Mouse (Mus musculus) forebrain, embryonic 13.5 days (tissue): ENCODE measurements around the gene Fam234b. TPM values are rescaled to one million over a fixed set of nuclear protein-coding genes. Genes with fewer than 3 reads are reported as not detected.

ENCODE experiments used
- ATAC-seq: fragments of 200-750 bp; cut with Nextera tagmentation; 2 replicates; pipeline ENCODE4 v1.8.0; 2017
- H3K27ac ChIP-seq: fragments of 300-500 bp; sonication (generic); 2 replicates; pipeline ENCODE4 v1.5.1; 2015; ENCODE audit warnings: inconsistent platforms, mild to moderate bottlenecking, moderate library complexity
- H3K27me3 ChIP-seq: fragments of 300-500 bp; sonication (generic); 2 replicates; pipeline ENCODE4 v1.6.1; 2015; ENCODE audit warnings: mild to moderate bottlenecking, inconsistent platforms
- H3K36me3 ChIP-seq: fragments of 300-500 bp; sonication (generic); 2 replicates; pipeline ENCODE4 v1.6.1; 2015; ENCODE audit warnings: mild to moderate bottlenecking, inconsistent platforms; ENCODE audit not compliant: poor library complexity, severe bottlenecking
- H3K4me1 ChIP-seq: fragments of 300-500 bp; sonication (generic); 2 replicates; pipeline ENCODE4 v1.6.1; 2015; ENCODE audit warnings: inconsistent platforms
- H3K4me2 ChIP-seq: fragments of 300-500 bp; sonication (generic); 2 replicates; pipeline ENCODE4 v1.6.1; 2015; ENCODE audit warnings: inconsistent platforms, mild to moderate bottlenecking, moderate library complexity
- H3K4me3 ChIP-seq: fragments of 300-500 bp; sonication (generic); 2 replicates; pipeline ENCODE4 v1.5.1; 2015; ENCODE audit warnings: mild to moderate bottlenecking, inconsistent platforms
- H3K9ac ChIP-seq: fragments of 300-500 bp; sonication (generic); 2 replicates; pipeline ENCODE4 v1.6.1; 2015; ENCODE audit warnings: mild to moderate bottlenecking, inconsistent platforms
- H3K9me3 ChIP-seq: fragments of 300-500 bp; sonication (generic); replicated peaks from 2 replicates; pipeline ENCODE4 v1.6.1; 2016; ENCODE audit warnings: inconsistent platforms
- WGBS: fragments of 180-500 bp; shearing (Covaris S2); methylation state at CpG from one replicate; pipeline ENCODE4 v1.1.7; 2015; 5-methylcytosine and 5-hydroxymethylcytosine counted together
- polyA plus RNA-seq: library from polyadenylated mRNA; unstranded; fragments of >200 nt; fragmentation: Nextera tagmentation; extraction: Ambion mirVana; gene quantifications from 2 replicates; pipeline ENCODE4 v1.2.1, GENCODE M21; 2015

Fam234b gene
- 53.4 and 62.2 TPM in 2 replicates for polyA plus RNA-seq

- ATAC-seq, result peak; percentile 96
- Histone ChIP-seq H3K27ac (peak within 1 kb of the TSS; percentile 72), H3K4me3 (peak within 1 kb of the TSS; percentile 87), H3K9ac (peak within 1 kb of the TSS; percentile 92), H3K36me3 (no peaks in the 10 kb centered on the region), H3K4me2 (peak within 1 kb of the TSS; percentile 89), H3K4me1 (peaks cover 24% of the 10 kb centered on the region), H3K9me3 (no peaks in the 10 kb centered on the region), H3K27me3 (no peaks in the 10 kb centered on the region)
- under 1% methylated on average over 52 of the region's 52 CpGs for WGBS
These were observed at the start of gene Fam234b, which contains the start of gene Hebp1 for GRCm38 (mm10) chr6:135197921-135198532. TSS of gene Fam234b (plus strand) at chr6:135197977. TSS of gene Hebp1 (minus strand) at chr6:135198022.

DNA sequence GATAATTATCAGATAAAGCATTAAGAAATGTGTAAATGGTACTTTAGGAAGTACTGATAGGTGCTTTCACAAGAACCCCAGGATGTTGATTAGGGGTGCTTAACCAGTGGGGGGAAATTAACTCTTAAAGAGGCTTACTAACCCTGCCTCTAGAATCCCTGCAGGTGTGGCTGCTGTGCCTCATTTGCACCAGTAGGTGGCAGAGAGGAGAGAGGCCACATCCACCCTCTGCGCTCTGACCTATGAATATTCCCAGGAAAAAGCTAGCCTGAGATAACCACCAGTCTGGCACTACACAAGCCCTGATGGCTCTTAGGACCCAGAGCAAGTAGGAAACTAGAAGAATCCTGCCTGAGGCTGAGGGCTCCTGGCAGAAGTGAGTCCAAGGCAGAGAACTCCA is 49.3 kb upstream of the Fam234b start:
- ATAC-seq, result no peak
- no peak overlapping the region for H3K27ac ChIP-seq
- no peaks in the 10 kb centered on the region for H3K9me3 ChIP-seq
- no peaks in the 10 kb centered on the region for H3K36me3 ChIP-seq
- no peak overlapping the region for H3K9ac ChIP-seq
- no peaks in the 10 kb centered on the region for H3K4me1 ChIP-seq
- WGBS, result 32% methylated on average over 1 of the region's 1 CpGs
- no peak overlapping the region for H3K4me3 ChIP-seq
- H3K27me3 ChIP-seq, result no peaks in the 10 kb centered on the region
- H3K4me2 ChIP-seq, result no peak overlapping the region

DNA sequence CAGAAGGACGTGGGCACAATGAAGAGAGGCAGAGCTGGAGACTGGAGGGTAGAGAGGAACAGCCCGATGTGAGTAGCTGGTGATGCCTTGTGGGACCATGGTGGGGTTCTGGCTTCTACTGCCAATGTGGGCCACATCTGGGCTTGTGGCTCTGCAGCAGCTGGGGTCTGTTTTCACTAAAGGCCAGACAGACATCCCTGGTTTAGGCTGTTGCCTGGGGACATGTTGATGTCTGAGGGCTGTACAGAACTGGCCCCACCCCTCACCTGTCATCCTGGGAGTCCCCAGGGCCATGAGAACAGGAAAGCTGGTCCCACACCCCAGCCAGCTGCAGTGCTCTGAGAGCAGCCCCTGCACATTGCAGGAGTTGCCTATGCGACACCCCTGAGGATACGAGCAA is 48.6 kb upstream of the Fam234b start:
- H3K27ac ChIP-seq, result no peak overlapping the region
- no peak for ATAC-seq
- H3K4me1 ChIP-seq, result no peaks in the 10 kb centered on the region
- H3K27me3 ChIP-seq, result no peaks in the 10 kb centered on the region
- no peak overlapping the region for H3K9ac ChIP-seq
- 71% methylated on average over 4 of the region's 4 CpGs for WGBS
- no peak overlapping the region for H3K4me3 ChIP-seq
- no peaks in the 10 kb centered on the region for H3K9me3 ChIP-seq
- no peaks in the 10 kb centered on the region for H3K36me3 ChIP-seq
- no peak overlapping the region for H3K4me2 ChIP-seq

DNA sequence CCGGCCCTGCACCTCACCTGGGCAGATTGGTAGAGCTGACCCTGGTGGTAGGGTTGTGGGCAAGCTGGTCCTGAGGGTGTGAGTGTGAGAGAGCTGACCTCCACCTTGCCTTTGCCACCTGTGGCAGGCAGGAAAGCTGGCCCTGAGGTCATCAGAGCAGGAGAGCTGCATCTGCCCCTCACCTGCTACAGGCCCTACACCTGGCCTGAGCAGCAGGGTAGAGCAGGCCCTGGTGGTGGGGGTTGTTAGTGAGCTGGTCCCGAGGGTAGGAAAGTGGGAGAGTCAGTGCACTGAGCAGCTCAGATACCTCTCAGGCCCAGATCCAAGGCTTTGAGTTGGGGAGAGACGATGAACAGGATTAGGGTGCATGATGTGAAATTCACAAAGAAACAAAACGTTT is 48.1 kb upstream of the Fam234b start:
- 0 out of 2 replicates have a peak, but pooled peaks have one; percentile 41 for ATAC-seq
- Histone ChIP-seq H3K4me3 (no peak overlapping the region), H3K9ac (no peak overlapping the region), H3K4me1 (no peaks in the 10 kb centered on the region), H3K4me2 (no peak overlapping the region), H3K27me3 (no peaks in the 10 kb centered on the region), H3K36me3 (no peaks in the 10 kb centered on the region), H3K27ac (no peak overlapping the region), H3K9me3 (no peaks in the 10 kb centered on the region)
- 79% methylated on average over 4 of the region's 4 CpGs for WGBS

DNA sequence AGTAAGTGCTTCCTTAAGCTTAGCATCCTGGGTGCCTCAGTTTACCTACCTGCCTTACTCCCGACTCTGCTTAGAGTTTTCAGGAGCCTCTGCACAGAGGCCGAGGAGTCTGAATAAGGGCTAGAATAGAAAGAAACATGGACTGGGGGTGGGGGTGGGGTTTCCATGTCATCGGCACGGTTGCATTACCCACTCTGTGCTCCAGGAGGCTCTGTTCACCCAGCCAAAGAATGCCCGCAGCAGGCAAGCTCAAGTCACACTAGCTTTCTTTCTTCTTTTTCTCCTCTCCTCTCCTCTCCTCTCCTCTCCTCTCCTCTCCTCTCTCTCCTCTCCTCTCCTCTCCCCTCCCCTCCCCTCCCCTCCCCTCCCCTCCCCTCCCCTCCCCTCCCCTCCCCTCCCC is 47.5 kb upstream of the Fam234b start:
- WGBS, result 47% methylated on average over 5 of the region's 5 CpGs
- H3K27me3 ChIP-seq, result no peaks in the 10 kb centered on the region
- 0 out of 2 replicates have a peak, but pooled peaks have one; percentile 33 for ATAC-seq
- H3K4me3 ChIP-seq, result no peak overlapping the region
- H3K9me3 ChIP-seq, result no peaks in the 10 kb centered on the region
- no peaks in the 10 kb centered on the region for H3K4me1 ChIP-seq
- no peaks in the 10 kb centered on the region for H3K36me3 ChIP-seq
- no peak overlapping the region for H3K4me2 ChIP-seq
- H3K27ac ChIP-seq, result no peak overlapping the region
- H3K9ac ChIP-seq, result no peak overlapping the region

GRCm38 (mm10) chr6:135153719-135154118 is 44.1 kb upstream of the Fam234b start:
- no peak for ATAC-seq

DNA sequence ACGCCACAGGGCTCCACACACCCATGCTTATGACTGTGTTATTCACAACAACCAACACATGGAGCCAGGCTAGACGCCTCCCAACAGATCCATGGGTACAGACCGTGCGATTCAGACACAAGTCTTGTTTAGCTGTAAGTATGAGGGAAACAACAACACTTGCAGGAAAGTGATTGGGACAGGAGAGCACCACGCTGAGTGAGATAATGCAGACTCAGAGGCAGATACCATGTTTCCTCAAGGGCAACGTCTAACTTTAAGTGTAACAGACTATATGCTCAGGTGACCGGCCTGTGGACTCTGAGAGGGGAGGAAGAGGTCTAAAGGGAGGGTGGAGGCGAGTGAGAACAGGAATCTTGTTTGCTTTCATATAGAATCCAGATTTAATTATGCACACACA is 41.2 kb upstream of the Fam234b start:
- H3K4me3 ChIP-seq, result no peak overlapping the region
- H3K4me1 ChIP-seq, result no peaks in the 10 kb centered on the region
- no peaks in the 10 kb centered on the region for H3K9me3 ChIP-seq
- WGBS, result 87% methylated on average over 8 of the region's 8 CpGs
- no peak for ATAC-seq
- no peak overlapping the region for H3K27ac ChIP-seq
- H3K27me3 ChIP-seq, result no peaks in the 10 kb centered on the region
- H3K9ac ChIP-seq, result no peak overlapping the region
- H3K4me2 ChIP-seq, result no peak overlapping the region
- no peaks in the 10 kb centered on the region for H3K36me3 ChIP-seq

More at GRCm38 (mm10) chr6:135153719-135154118, 44.1 kb upstream of the Fam234b start:
- H3K36me3 ChIP-seq, result no peaks in the 10 kb centered on the region
- no peaks in the 10 kb centered on the region for H3K4me1 ChIP-seq
- no peak overlapping the region for H3K9ac ChIP-seq
- no peak overlapping the region for H3K4me2 ChIP-seq
- no peaks in the 10 kb centered on the region for H3K9me3 ChIP-seq
- no peak overlapping the region for H3K4me3 ChIP-seq
- H3K27ac ChIP-seq, result no peak overlapping the region
- H3K27me3 ChIP-seq, result no peaks in the 10 kb centered on the region
- 81% methylated on average over 5 of the region's 5 CpGs for WGBS

DNA sequence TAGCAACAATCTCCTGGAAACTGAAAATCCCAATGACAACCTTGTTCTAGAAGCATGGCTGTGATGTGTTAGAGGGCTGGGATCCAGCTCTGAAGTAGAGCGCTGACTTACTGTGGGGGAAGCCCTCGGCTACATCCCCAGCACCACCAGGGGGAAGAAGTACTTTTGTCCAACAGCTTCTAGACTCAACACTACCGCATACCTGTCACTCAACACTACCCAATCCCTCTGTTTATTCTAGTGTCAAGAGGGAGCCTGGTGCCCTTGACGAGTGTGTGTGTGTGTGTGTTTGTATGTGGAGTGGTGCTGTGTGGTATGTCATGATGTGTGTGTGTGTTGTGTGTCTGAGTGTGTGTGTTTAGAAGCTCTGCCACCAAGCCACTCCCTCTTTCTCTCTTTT is 40.3 kb upstream of the Fam234b start:
- no peaks in the 10 kb centered on the region for H3K4me1 ChIP-seq
- no peak overlapping the region for H3K27ac ChIP-seq
- no peaks in the 10 kb centered on the region for H3K36me3 ChIP-seq
- 80% methylated on average over 4 of the region's 4 CpGs for WGBS
- H3K27me3 ChIP-seq, result no peaks in the 10 kb centered on the region
- H3K4me3 ChIP-seq, result no peak overlapping the region
- no peak overlapping the region for H3K4me2 ChIP-seq
- no peaks in the 10 kb centered on the region for H3K9me3 ChIP-seq
- ATAC-seq, result no peak
- no peak overlapping the region for H3K9ac ChIP-seq

GRCm38 (mm10) chr6:135158509-135158908 is 39.3 kb upstream of the Fam234b start:
- no peaks in the 10 kb centered on the region for H3K9me3 ChIP-seq
- no peak overlapping the region for H3K27ac ChIP-seq
- no peaks in the 10 kb centered on the region for H3K27me3 ChIP-seq
- no peaks in the 10 kb centered on the region for H3K4me1 ChIP-seq
- no peak overlapping the region for H3K4me3 ChIP-seq
- 31% methylated on average over 4 of the region's 4 CpGs for WGBS
- no peak overlapping the region for H3K9ac ChIP-seq
- H3K36me3 ChIP-seq, result no peaks in the 10 kb centered on the region
- H3K4me2 ChIP-seq, result no peak overlapping the region
- no peak for ATAC-seq

DNA sequence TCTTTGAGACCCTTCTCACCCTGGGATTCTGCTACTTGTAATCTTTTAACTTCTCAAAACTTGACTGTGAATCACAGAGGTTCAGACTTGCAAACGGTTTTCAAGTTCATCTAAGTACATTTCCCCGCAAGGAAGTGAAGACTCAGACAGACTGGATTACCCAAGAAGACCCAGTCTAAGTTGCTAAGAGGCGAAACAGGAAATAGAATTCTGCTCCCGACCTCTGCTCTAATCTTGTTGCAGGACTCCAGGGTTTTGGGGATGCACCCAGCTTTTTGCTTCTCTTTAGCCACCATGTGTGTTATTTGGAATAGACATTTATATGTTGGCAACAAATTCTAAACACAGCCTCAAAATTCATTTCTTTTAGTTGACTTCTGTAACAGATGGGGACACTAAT is 36.4 kb upstream of the Fam234b start:
- H3K4me1 ChIP-seq, result no peaks in the 10 kb centered on the region
- no peaks in the 10 kb centered on the region for H3K9me3 ChIP-seq
- H3K4me3 ChIP-seq, result no peak overlapping the region
- H3K9ac ChIP-seq, result no peak overlapping the region
- no peaks in the 10 kb centered on the region for H3K27me3 ChIP-seq
- no peaks in the 10 kb centered on the region for H3K36me3 ChIP-seq
- no peak overlapping the region for H3K4me2 ChIP-seq
- no peak for ATAC-seq
- no peak overlapping the region for H3K27ac ChIP-seq
- WGBS, result 75% methylated on average over 4 of the region's 4 CpGs

DNA sequence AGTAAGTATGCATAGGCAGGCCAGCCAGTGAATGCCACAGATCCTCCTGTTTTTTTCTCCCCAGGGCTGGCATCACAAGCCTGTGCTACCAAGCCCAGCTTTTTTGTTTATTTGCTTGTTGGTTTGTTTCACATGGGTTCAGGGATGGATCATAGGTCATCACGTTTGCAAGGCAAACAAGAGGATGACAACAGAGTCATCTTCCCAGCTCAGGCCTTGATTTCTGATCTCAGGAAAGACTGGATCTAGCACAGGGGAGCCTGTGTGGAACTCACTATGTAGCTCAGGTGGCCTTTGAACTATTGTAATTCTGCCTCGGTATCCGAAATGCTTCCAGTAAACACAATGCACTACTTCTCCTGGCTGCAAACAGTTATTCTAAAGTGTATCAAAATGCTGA is 35.5 kb upstream of the Fam234b start:
- 86% methylated on average over 3 of the region's 3 CpGs for WGBS

GRCm38 (mm10) chr6:135162861-135163260 is 34.9 kb upstream of the Fam234b start:
- H3K9me3 ChIP-seq, result no peaks in the 10 kb centered on the region
- H3K27ac ChIP-seq, result no peak overlapping the region
- no peaks in the 10 kb centered on the region for H3K36me3 ChIP-seq
- ATAC-seq, result no peak
- H3K4me1 ChIP-seq, result peaks cover 5% of the 10 kb centered on the region
- 86% methylated on average over 4 of the region's 4 CpGs for WGBS
- H3K9ac ChIP-seq, result no peak overlapping the region
- no peak overlapping the region for H3K4me3 ChIP-seq
- H3K27me3 ChIP-seq, result no peaks in the 10 kb centered on the region
- no peak overlapping the region for H3K4me2 ChIP-seq

More for the DNA sequence above, 35.5 kb upstream of the Fam234b start:
- no peaks in the 10 kb centered on the region for H3K4me1 ChIP-seq
- H3K27me3 ChIP-seq, result no peaks in the 10 kb centered on the region
- H3K4me2 ChIP-seq, result no peak overlapping the region
- H3K36me3 ChIP-seq, result no peaks in the 10 kb centered on the region
- H3K9me3 ChIP-seq, result no peaks in the 10 kb centered on the region
- no peak overlapping the region for H3K27ac ChIP-seq
- no peak for ATAC-seq
- H3K4me3 ChIP-seq, result no peak overlapping the region
- H3K9ac ChIP-seq, result no peak overlapping the region

DNA sequence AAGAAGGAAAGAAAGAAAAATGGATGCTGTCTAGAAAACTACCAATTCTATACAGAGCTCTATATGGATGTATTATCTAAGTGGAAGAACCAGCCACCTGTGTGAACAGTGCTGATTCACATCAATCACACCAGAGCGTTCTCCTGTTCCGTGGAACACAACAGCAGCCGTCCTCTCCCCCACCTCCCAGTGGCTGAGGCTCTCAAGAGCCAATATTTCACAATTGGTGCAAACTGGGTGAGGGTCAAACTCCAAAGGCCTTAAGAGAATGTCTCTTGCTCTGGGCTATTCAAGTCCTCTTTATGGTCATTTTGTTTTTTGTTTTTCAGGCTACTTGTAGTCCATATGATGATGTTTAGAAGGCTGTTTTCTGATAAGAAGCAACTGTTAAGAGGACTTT is 32.6 kb upstream of the Fam234b start:
- no peaks in the 10 kb centered on the region for H3K36me3 ChIP-seq
- H3K4me1 ChIP-seq, result peaks cover 10% of the 10 kb centered on the region
- no peak overlapping the region for H3K4me2 ChIP-seq
- H3K27ac ChIP-seq, result no peak overlapping the region
- H3K4me3 ChIP-seq, result no peak overlapping the region
- H3K9ac ChIP-seq, result no peak overlapping the region
- H3K27me3 ChIP-seq, result no peaks in the 10 kb centered on the region
- H3K9me3 ChIP-seq, result no peaks in the 10 kb centered on the region
- WGBS, result 89% methylated on average over 3 of the region's 3 CpGs
- ATAC-seq, result no peak
